Mouse (Mus musculus) lung, postnatal 0 days (tissue): ENCODE measurements at regions not wholly inside any gene's neighbourhood (a gene's known extent, or its start where the extent isn't known, plus 50 kb on each side); places are given as distances from the start of the nearest gene placed in this dataset.

Experiments used
- CTCF ChIP-seq: IDR thresholded peaks from 2 replicates; pipeline ENCODE4 v1.5.1; 2016; ENCODE audit warnings: antibody characterized with exemption, mild to moderate bottlenecking
- EP300 ChIP-seq: IDR thresholded peaks from 2 replicates; pipeline ENCODE4 v1.6.1; 2016; ENCODE audit warnings: antibody characterized with exemption, mild to moderate bottlenecking, control low read depth

GRCm38 (mm10) chr9:5769927-5770326, 398.5 kb upstream of the Pdgfd start:
- TF ChIP-seq CTCF (no peak), EP300 (no peak)
